Mouse (Mus musculus) gastrocnemius, adult 2 months (tissue): ENCODE results near the gene Gm20388. TPM values are rescaled to one million over a fixed set of nuclear protein-coding genes. Genes with fewer than 3 reads are reported as not detected.

Experiments
- DNase-seq: peaks from one replicate; pipeline ENCODE4 v3.0.0; 2022
- H3K27ac ChIP-seq: fragments of 200-600 bp; 2 replicates; pipeline ENCODE4 v1.8.1; 2022; ENCODE audit warnings: mild to moderate bottlenecking
- H3K4me3 ChIP-seq: fragments of 200-600 bp; 2 replicates; pipeline ENCODE4 v1.8.1; 2022; ENCODE audit warnings: mild to moderate bottlenecking, moderate library complexity
- CTCF ChIP-seq: fragments of 200-600 bp; IDR thresholded peaks from 2 replicates; pipeline ENCODE4 v1.8.1; 2022; ENCODE audit warnings: antibody characterized with exemption, mild to moderate bottlenecking, moderate library complexity
- intact Hi-C: fragments of 180-260 bp; cut with DNase I; formaldehyde crosslinking; loops from one replicate; pipeline ENCODE4 v1.15.1; 2025
- total RNA-seq, 2 experiments: library from RNA; stranded (reverse); gene quantifications; 2 replicates each; pipeline ENCODE4 v1.2.3; 2021

The Gm20388 gene
- total RNA-seq, 2 experiments from 2014 or later = 6.1 to 15.0 TPM

- intact Hi-C loops = loop anchor here (5.0 kb wide), 1 partner anchor 316 kb away; no protein-coding TSS in a partner anchor
- peak; percentile 87 for TF ChIP-seq CTCF
These were observed 4457.6 kb downstream of the Gm20388 start for GRCm38 (mm10) chr8:124368213-124368612.

GRCm38 (mm10) chr8:124370422-124371183 is 4460.0 kb downstream of the Gm20388 start:
- no peak for TF ChIP-seq CTCF
- no peak overlapping the region for H3K4me3 ChIP-seq
- no peak overlapping the region for H3K27ac ChIP-seq
- no peak for DNase-seq
- intact Hi-C loops = no loop called here

More at GRCm38 (mm10) chr8:124368213-124368612, 4457.6 kb downstream of the Gm20388 start:
- Histone ChIP-seq H3K27ac (no peak overlapping the region), H3K4me3 (no peak overlapping the region)
- peak; percentile 77 for DNase-seq

- H3K4me3 ChIP-seq = no peak overlapping the region
- no peak overlapping the region for H3K27ac ChIP-seq
- no peak for TF ChIP-seq CTCF
- intact Hi-C loops = no loop called here
- no peak for DNase-seq
These were observed 4460.9 kb downstream of the Gm20388 start for GRCm38 (mm10) chr8:124371410-124372123.

GRCm38 (mm10) chr8:124373753-124374152 is 4463.1 kb downstream of the Gm20388 start:
- no peak for DNase-seq
- intact Hi-C loops = no loop called here
- no peak for TF ChIP-seq CTCF
- Histone ChIP-seq H3K4me3 (no peak overlapping the region), H3K27ac (no peak overlapping the region)

GRCm38 (mm10) chr8:124375168-124375567 is 4464.5 kb downstream of the Gm20388 start:
- intact Hi-C loops = no loop called here
- DNase-seq = peak; percentile 35
- H3K27ac ChIP-seq = no peak overlapping the region
- no peak for TF ChIP-seq CTCF
- no peak overlapping the region for H3K4me3 ChIP-seq

- no peak for DNase-seq
- Histone ChIP-seq H3K27ac (no peak overlapping the region), H3K4me3 (no peak overlapping the region)
- no peak for TF ChIP-seq CTCF
- intact Hi-C loops = no loop called here
These were observed 4465.1 kb downstream of the Gm20388 start for GRCm38 (mm10) chr8:124375727-124376126.

GRCm38 (mm10) chr8:124376406-124376805 is 4465.8 kb downstream of the Gm20388 start:
- Histone ChIP-seq H3K4me3 (no peak overlapping the region), H3K27ac (no peak overlapping the region)
- no peak for DNase-seq
- intact Hi-C loops = no loop called here
- no peak for TF ChIP-seq CTCF

- DNase-seq = no peak
- no peak overlapping the region for H3K27ac ChIP-seq
- H3K4me3 ChIP-seq = no peak overlapping the region
- intact Hi-C loops = no loop called here
- no peak for TF ChIP-seq CTCF
These were observed 4468.6 kb downstream of the Gm20388 start for GRCm38 (mm10) chr8:124379289-124379688.

- DNase-seq = no peak
- intact Hi-C loops = no loop called here
- no peak for TF ChIP-seq CTCF
- H3K4me3 ChIP-seq = no peak overlapping the region
- no peak overlapping the region for H3K27ac ChIP-seq
These were observed 4471.6 kb downstream of the Gm20388 start for GRCm38 (mm10) chr8:124382235-124382634.

GRCm38 (mm10) chr8:124384336-124384735 is 4473.7 kb downstream of the Gm20388 start:
- Histone ChIP-seq H3K27ac (no peak overlapping the region), H3K4me3 (no peak overlapping the region)
- intact Hi-C loops = no loop called here
- no peak for DNase-seq
- no peak for TF ChIP-seq CTCF

GRCm38 (mm10) chr8:124386225-124386899 is 4475.7 kb downstream of the Gm20388 start:
- no peak for DNase-seq
- no peak overlapping the region for H3K4me3 ChIP-seq
- peak overlapping the region; percentile 46 for H3K27ac ChIP-seq
- intact Hi-C loops = no loop called here
- TF ChIP-seq CTCF = no peak

GRCm38 (mm10) chr8:124389495-124389894 is 4478.9 kb downstream of the Gm20388 start:
- no peak overlapping the region for H3K4me3 ChIP-seq
- no peak for DNase-seq
- H3K27ac ChIP-seq = no peak overlapping the region
- intact Hi-C loops = no loop called here
- TF ChIP-seq CTCF = no peak

GRCm38 (mm10) chr8:124391191-124391590 is 4480.6 kb downstream of the Gm20388 start:
- H3K27ac ChIP-seq = no peak overlapping the region
- no peak for TF ChIP-seq CTCF
- DNase-seq = no peak
- no peak overlapping the region for H3K4me3 ChIP-seq
- intact Hi-C loops = loop anchor here (10.0 kb wide), 1 partner anchor 284 kb away; no protein-coding TSS in a partner anchor
